Mouse (Mus musculus) neural tube, embryonic 12.5 days (tissue): ENCODE results near the gene 1190007I07Rik. TPM values are rescaled to one million over a fixed set of nuclear protein-coding genes. Genes with fewer than 3 reads are reported as not detected.
"Not testable (repeated sequence)": the region's sequence is repeated elsewhere in the genome, so short reads cannot be mapped to it uniquely, and the experiment has no call there.

Experiments used
- ATAC-seq: fragments of 200-750 bp; cut with Nextera tagmentation; 2 replicates; pipeline ENCODE4 v1.8.0; 2017; ENCODE audit warnings: low read depth, mild to moderate bottlenecking, moderate TSS enrichment, moderate library complexity; ENCODE audit not compliant: low FRiP score
- H3K27ac ChIP-seq: fragments of 300-500 bp; sonication (generic); 2 replicates; pipeline ENCODE4 v1.5.1; 2016
- H3K27me3 ChIP-seq: fragments of 300-500 bp; sonication (generic); replicated peaks from 2 replicates; pipeline ENCODE4 v1.6.1; 2016; ENCODE audit warnings: mild to moderate bottlenecking
- H3K36me3 ChIP-seq: fragments of 300-500 bp; sonication (generic); 2 replicates; pipeline ENCODE4 v1.6.1; 2016; ENCODE audit warnings: mild to moderate bottlenecking
- H3K4me1 ChIP-seq: fragments of 300-500 bp; sonication (generic); 2 replicates; pipeline ENCODE4 v1.6.1; 2016
- H3K4me2 ChIP-seq: fragments of 300-500 bp; sonication (generic); replicated peaks from 2 replicates; pipeline ENCODE4 v1.6.1; 2016; ENCODE audit warnings: mild to moderate bottlenecking
- H3K4me3 ChIP-seq: fragments of 300-500 bp; sonication (generic); 2 replicates; pipeline ENCODE4 v1.5.1; 2016
- H3K9ac ChIP-seq: fragments of 300-500 bp; sonication (generic); 2 replicates; pipeline ENCODE4 v1.6.1; 2016; ENCODE audit warnings: mild to moderate bottlenecking
- H3K9me3 ChIP-seq: fragments of 300-500 bp; sonication (generic); 2 replicates; pipeline ENCODE4 v1.6.1; 2016; ENCODE audit warnings: mild to moderate bottlenecking
- WGBS: fragments of 180-500 bp; shearing (Covaris S2); methylation state at CpG from one replicate; pipeline ENCODE4 v1.1.7; 2016; 5-methylcytosine and 5-hydroxymethylcytosine counted together
- polyA plus RNA-seq: library from polyadenylated mRNA; unstranded; fragments of >200 nt; fragmentation: Nextera tagmentation; extraction: Ambion mirVana; gene quantifications from 2 replicates; pipeline ENCODE4 v1.2.1, GENCODE M21; 2016

The 1190007I07Rik gene
- polyA plus RNA-seq, 1 experiment from 2014 or later: 31.2 TPM

DNA sequence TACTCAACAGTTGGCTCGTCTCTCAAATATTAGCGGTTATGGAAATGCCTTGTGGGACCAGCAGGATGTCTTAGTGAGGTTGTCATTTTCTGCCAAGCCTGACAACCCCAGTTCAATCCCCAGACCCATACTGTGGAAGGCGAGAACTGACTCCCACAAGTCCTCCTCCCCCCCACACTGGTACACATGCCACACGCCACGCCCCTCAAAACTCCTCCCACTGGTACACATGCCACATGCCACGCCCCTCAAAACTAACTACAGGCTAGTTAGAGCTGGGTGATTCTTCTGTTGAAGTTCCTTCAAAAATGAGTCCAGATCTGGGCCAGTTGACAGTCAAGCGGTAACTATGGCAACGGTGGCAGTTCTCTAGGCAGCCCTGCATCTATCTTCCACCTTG lies 23.1 kb upstream of the 1190007I07Rik start:
- Histone ChIP-seq H3K9me3 (no peaks in the 10 kb centered on the region), H3K36me3 (peaks cover 73% of the 10 kb centered on the region), H3K27ac (no peak overlapping the region), H3K4me2 (no peak overlapping the region), H3K27me3 (no peaks in the 10 kb centered on the region), H3K4me1 (no peaks in the 10 kb centered on the region), H3K9ac (no peak overlapping the region), H3K4me3 (no peak overlapping the region)
- WGBS: 94% methylated on average over 8 of the region's 8 CpGs
- ATAC-seq: no peak

DNA sequence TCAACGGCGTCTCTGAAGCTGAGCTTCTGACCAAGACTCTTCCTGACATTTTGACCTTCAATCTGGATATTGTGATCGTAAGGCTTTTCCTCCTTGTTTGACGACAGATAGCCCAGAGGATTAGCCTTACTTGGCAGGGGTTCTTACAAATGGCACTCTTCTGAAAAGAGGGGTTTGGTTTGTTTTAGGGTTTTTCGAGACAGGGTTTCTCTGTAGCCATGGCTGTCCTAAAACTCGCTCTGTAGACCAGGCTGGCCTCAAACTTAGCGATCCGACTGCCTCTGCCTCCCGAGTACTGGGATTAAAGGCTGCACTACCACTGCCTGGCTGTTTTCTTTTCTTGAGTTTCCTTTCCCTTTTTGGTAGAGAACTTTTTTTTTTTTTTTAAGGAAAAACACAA lies 18.5 kb upstream of the 1190007I07Rik start:
- Histone ChIP-seq H3K27me3 (no peaks in the 10 kb centered on the region), H3K4me3 (no peak overlapping the region), H3K4me1 (no peaks in the 10 kb centered on the region), H3K9me3 (no peaks in the 10 kb centered on the region), H3K4me2 (no peak overlapping the region), H3K9ac (no peak overlapping the region), H3K27ac (no peak overlapping the region), H3K36me3 (peaks cover 92% of the 10 kb centered on the region)
- 95% methylated on average over 9 of the region's 9 CpGs for WGBS
- no peak for ATAC-seq

DNA sequence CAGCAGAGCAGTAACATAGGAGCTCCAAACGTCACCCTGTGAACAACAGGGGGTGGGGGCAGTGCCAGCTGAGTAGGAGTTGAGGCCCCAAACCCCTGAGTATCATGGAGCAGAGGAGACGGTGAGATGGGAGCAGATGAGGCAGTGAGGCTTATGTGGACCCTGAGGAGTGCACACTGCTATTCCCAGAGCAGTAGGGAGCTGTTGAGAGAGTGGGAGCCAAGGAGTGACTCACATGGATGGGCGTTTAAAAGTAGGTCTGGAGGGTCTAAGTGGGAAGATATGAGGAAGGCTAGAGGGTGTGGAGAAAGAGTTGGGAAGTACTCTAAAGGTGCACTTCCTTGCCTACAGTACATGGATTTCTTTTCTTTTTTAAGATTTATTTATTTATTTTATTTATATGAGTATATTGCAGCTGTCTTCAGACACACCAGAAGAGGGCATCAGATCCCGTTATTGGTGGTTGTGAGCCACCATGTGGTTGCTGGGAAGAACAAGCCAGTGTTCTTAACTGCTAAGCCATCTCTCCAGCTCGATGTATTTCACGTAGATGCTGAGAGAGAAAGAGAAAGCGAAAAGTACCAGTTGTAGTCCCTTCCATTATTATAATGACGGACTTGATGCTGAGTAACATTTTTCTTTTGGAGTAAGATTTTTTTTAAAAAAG lies 16.1 kb upstream of the 1190007I07Rik start:
- Histone ChIP-seq H3K9ac (no peak overlapping the region), H3K27ac (no peak overlapping the region), H3K9me3 (no peaks in the 10 kb centered on the region), H3K4me1 (no peaks in the 10 kb centered on the region), H3K4me3 (no peak overlapping the region), H3K27me3 (no peaks in the 10 kb centered on the region), H3K36me3 (peaks cover 77% of the 10 kb centered on the region), H3K4me2 (no peak overlapping the region)
- WGBS: 92% methylated on average over 8 of the region's 8 CpGs
- ATAC-seq: no peak

DNA sequence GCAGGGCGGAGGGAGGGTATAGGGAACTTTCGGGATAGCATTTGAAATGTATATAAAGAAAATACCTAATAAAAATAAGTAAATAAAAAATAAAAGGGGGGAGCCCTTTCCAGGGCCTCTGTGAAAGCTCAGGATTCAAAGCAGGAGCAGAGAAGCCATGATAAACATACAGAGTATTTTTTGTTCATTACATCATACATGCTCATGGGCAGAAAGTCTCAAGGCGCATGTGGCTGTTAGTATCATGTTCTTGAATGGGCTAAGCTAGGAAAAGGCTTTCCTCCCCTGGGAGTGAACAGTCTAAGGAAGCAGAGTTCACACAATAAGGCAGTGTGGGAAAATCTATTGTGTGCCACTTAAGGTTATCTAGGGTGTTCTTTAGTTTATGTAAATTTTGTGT lies 13.3 kb upstream of the 1190007I07Rik start:
- Histone ChIP-seq H3K4me1 (peaks cover 5% of the 10 kb centered on the region), H3K36me3 (peaks cover 69% of the 10 kb centered on the region), H3K9me3 (no peaks in the 10 kb centered on the region), H3K4me2 (no peak overlapping the region), H3K9ac (no peak overlapping the region), H3K27ac (no peak overlapping the region), H3K4me3 (no peak overlapping the region), H3K27me3 (no peaks in the 10 kb centered on the region)
- WGBS: 98% methylated on average over 3 of the region's 3 CpGs
- no peak for ATAC-seq

- Histone ChIP-seq H3K4me1 (peaks cover 15% of the 10 kb centered on the region), H3K4me2 (no peak overlapping the region), H3K9me3 (no peaks in the 10 kb centered on the region), H3K4me3 (no peak overlapping the region), H3K36me3 (peaks cover 51% of the 10 kb centered on the region), H3K9ac (no peak overlapping the region), H3K27me3 (no peaks in the 10 kb centered on the region), H3K27ac (no peak overlapping the region)
- ATAC-seq: no peak
- WGBS: 97% methylated on average over 7 of the region's 7 CpGs
Measured at GRCm38 (mm10) chr10:82634348-82634747, 11.3 kb upstream of the 1190007I07Rik start.

- Histone ChIP-seq H3K9me3 (no peaks in the 10 kb centered on the region), H3K27me3 (no peaks in the 10 kb centered on the region), H3K36me3 (peaks cover 37% of the 10 kb centered on the region), H3K4me2 (no peak overlapping the region), H3K4me3 (no peak overlapping the region), H3K27ac (no peak overlapping the region), H3K9ac (no peak overlapping the region), H3K4me1 (peaks cover 19% of the 10 kb centered on the region)
- WGBS: 96% methylated on average over 12 of the region's 12 CpGs
- no peak for ATAC-seq
Measured at GRCm38 (mm10) chr10:82632496-82633280, 9.7 kb upstream of the 1190007I07Rik start.

DNA sequence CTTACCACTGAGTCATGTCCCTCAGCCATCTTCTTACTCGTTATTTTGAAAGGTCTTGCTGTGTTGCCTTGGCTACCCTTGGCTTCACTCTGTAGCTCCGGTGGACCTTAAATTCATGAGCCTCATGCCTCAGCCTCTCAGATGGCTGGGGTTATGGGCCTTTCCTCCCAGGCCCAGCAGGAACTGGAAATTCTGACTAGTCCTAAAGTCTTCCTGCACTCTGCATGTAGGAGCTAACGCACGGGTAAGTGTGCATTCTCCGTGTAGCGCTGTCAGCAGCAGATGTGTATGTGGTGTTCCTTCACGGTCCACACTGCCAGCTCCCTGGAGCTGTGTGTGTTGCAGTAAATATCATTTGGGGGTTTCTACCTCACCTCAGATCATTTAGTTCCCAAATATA lies 8.1 kb upstream of the 1190007I07Rik start:
- no peak overlapping the region for H3K9ac ChIP-seq
- ATAC-seq: no peak
- H3K9me3 ChIP-seq: no peaks in the 10 kb centered on the region
- no peak overlapping the region for H3K4me3 ChIP-seq
- 87% methylated on average over 7 of the region's 7 CpGs for WGBS
- no peaks in the 10 kb centered on the region for H3K27me3 ChIP-seq
- H3K36me3 ChIP-seq: peaks cover 25% of the 10 kb centered on the region
- peaks cover 19% of the 10 kb centered on the region for H3K4me1 ChIP-seq
- H3K27ac ChIP-seq: no peak overlapping the region
- peak overlapping the region; percentile 85 for H3K4me2 ChIP-seq

GRCm38 (mm10) chr10:82630497-82630896 lies 7.5 kb upstream of the 1190007I07Rik start:
- H3K27me3 ChIP-seq: no peaks in the 10 kb centered on the region
- peak overlapping the region; percentile 72 for H3K4me3 ChIP-seq
- H3K27ac ChIP-seq: no peak overlapping the region
- no peak for ATAC-seq
- no peaks in the 10 kb centered on the region for H3K9me3 ChIP-seq
- WGBS: 26% methylated on average over 7 of the region's 7 CpGs
- peaks cover 19% of the 10 kb centered on the region for H3K4me1 ChIP-seq
- H3K36me3 ChIP-seq: peaks cover 23% of the 10 kb centered on the region
- H3K9ac ChIP-seq: peak overlapping the region; percentile 82
- H3K4me2 ChIP-seq: peak overlapping the region; percentile 85

DNA sequence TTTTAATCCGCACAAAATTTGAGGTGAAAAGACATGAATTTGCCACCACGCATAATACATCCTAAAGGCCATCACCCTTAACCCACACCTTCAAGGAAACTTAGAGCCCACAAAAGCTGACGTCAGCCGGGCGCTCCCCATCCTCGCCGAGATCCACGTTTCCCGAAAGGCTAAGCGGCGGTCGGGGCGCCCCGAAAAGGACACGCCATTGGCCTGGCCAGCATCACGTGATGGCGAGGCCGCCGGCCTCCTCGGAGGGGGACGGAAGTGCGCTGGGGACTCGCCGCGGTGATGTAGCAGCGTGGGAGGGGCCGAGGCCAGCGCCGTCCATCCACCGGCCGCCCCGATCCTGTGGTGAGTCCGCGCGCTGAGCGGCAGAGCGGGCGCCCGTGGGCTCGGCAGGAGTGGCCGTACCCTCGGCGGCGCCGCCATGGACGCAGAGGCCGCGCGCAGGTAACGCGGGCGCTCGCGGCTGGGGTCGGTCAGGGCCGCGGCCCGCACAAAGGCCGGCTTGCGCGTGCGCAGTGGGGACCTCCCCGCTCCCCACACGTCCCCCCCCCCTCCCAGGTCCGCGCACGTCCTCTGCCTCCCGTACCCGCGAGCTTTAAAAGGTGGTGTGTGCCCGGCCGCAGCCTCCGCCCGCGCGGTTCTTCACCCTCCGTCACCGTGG lies 6.7 kb upstream of the 1190007I07Rik start, which contains the start of gene Tdg:
Tdg (plus strand) TSS at position 243 of the 670 bp plus-strand sequence.
- peak; percentile 97 for ATAC-seq
- H3K4me3 ChIP-seq: peak within 1 kb of the TSS; percentile 72
- not testable (repeated sequence) for H3K9me3 ChIP-seq, H3K27me3 ChIP-seq
- H3K4me2 ChIP-seq: peak within 1 kb of the TSS; percentile 85
- H3K36me3 ChIP-seq: peaks cover 19% of the 10 kb centered on the region
- peaks cover 19% of the 10 kb centered on the region for H3K4me1 ChIP-seq
- under 1% methylated on average over 78 of the region's 78 CpGs for WGBS
- H3K9ac ChIP-seq: peak within 1 kb of the TSS; percentile 82
- peak within 1 kb of the TSS; percentile 93 for H3K27ac ChIP-seq

DNA sequence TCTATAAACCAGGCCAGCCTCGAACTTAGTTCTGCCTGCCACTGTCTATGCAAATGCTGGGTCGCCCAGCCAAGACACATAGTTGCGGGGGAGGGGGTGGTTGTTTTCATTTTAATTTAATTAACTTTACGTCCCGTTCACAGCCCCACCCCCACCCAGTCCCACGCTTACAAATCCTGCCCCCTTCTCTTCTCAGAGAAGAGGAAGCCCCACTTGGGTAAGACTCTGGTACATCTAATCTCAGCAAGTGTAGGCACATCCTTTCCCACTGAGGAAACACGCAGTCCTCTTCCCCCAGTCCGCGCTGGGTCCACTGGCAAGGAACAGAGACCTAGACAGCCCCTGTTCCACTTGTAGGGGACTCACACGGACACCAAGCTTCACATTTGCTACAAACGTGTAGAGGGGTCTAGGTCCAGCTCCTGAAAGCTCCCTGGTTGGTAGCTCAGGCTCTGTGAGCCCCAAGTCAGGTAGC lies 6.1 kb upstream of the 1190007I07Rik start:
- peak overlapping the region; percentile 82 for H3K9ac ChIP-seq
- H3K4me3 ChIP-seq: peak overlapping the region; percentile 72
- no peaks in the 10 kb centered on the region for H3K27me3 ChIP-seq
- ATAC-seq: peak; percentile 49
- 4% methylated on average over 11 of the region's 11 CpGs for WGBS
- H3K27ac ChIP-seq: peak overlapping the region; percentile 61; the same call in 1 of the 2 replicates
- no peaks in the 10 kb centered on the region for H3K9me3 ChIP-seq
- peaks cover 16% of the 10 kb centered on the region for H3K36me3 ChIP-seq
- H3K4me1 ChIP-seq: peaks cover 19% of the 10 kb centered on the region
- H3K4me2 ChIP-seq: peak overlapping the region; percentile 85

DNA sequence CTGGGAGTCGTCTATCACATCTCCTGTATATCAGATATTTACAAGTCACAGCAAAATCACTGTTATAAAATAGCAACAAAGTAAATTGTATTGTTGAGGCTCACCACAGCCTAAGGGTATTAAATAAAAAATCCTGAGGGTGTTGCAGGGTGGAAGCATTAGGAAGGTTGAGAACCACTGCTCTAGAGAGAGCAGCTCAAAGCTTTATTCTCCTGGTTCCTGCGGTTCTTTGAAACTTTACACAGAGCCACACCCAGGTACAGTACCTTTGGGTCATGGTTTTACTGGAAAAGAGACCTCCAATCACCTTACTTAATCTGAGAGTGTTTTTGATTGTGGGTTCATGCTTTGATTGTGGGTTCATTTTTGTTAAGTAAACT lies 515 bp upstream of the 1190007I07Rik start:
- H3K27me3 ChIP-seq, H3K9me3 ChIP-seq, H3K36me3 ChIP-seq, H3K4me1 ChIP-seq: not testable (repeated sequence)
- Histone ChIP-seq H3K27ac (peak overlapping the region; percentile 66; the same call in 1 of the 2 replicates), H3K4me2 (peak overlapping the region; percentile 61), H3K9ac (peak overlapping the region; percentile 73), H3K4me3 (peak overlapping the region; percentile 66)
- peak; percentile 19; the same call in 1 of the 2 replicates for ATAC-seq
- WGBS: 1% methylated on average over 2 of the region's 2 CpGs

GRCm38 (mm10) chr10:82622235-82622634 lies 793 bp downstream of the 1190007I07Rik start:
- peaks cover 3% of the 10 kb centered on the region; the same call in 1 of the 2 replicates for H3K36me3 ChIP-seq
- peak; percentile 13 for ATAC-seq
- peak overlapping the region; percentile 66 for H3K4me3 ChIP-seq
- 0 out of 2 replicates have a peak, but pooled peaks cover 5% of the 10 kb centered on the region for H3K4me1 ChIP-seq
- H3K9me3 ChIP-seq: no peaks in the 10 kb centered on the region
- no peaks in the 10 kb centered on the region for H3K27me3 ChIP-seq
- peak overlapping the region; percentile 61 for H3K4me2 ChIP-seq
- 24% methylated on average over 9 of the region's 9 CpGs for WGBS
- H3K9ac ChIP-seq: peak overlapping the region; percentile 73
- H3K27ac ChIP-seq: no peak overlapping the region
